Mouse (Mus musculus): ENCODE data around the gene Polr1b. TPM values are rescaled to one million over a fixed set of nuclear protein-coding genes. Genes with fewer than 3 reads are reported as not detected.

Polr1b gene
- polyA plus RNA-seq, 1 experiment from 2014 or later, result 26.8 TPM

DNA sequence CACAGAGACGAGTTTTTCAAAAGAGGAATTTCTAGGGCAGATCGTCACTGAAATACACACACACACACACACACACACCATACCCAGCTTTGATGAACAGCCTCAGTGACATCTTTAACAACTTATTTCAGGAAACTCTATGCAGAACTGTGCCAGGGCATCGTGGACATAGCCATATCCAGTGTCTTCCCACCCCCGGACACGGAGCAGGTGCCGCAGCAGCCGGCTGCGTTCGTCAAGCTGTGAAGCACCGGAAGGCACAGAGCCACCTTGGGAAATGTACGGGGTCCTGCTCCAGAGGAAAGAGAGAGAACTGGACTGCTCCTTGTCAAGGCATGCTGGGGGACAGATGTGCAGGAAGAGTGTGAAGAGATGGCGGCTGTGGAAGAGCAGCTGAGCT is 8.0 kb upstream of the Polr1b start:
- Histone ChIP-seq H3K9ac (replicated peaks; ENCODE audit: low read depth, low read length) (no peak overlapping the region), H3K27me3 (ENCODE audit: control insufficient read depth, insufficient read depth, low read length) (no peaks in the 10 kb centered on the region), H3K4me1 (ENCODE audit: control insufficient read depth, insufficient read depth, low read length) (no peaks in the 10 kb centered on the region), H3K27ac (ENCODE audit: low read length) (no peak overlapping the region), H3K9me3 (ENCODE audit: control insufficient read depth, low read depth, low read length) (no peaks in the 10 kb centered on the region), H3K4me3 (ENCODE audit: low read depth, low read length) (no peak overlapping the region), H3K4me2 (replicated peaks; ENCODE audit: low read depth, low read length) (no peak overlapping the region), H3K36me3 (ENCODE audit: control insufficient read depth, insufficient read depth, low read length) (peaks cover 16% of the 10 kb centered on the region)
- no peak for ATAC-seq (ENCODE audit: insufficient number of reproducible peaks, insufficient read depth, low FRiP score, low read depth)
- 90% methylated on average over 12 of the region's 12 CpGs for WGBS

GRCm38 (mm10) chr2:129093926-129094724 is 6.7 kb upstream of the Polr1b start:
- no peaks in the 10 kb centered on the region for H3K9me3 ChIP-seq (ENCODE audit: control insufficient read depth, low read depth, low read length)
- no peak for ATAC-seq (ENCODE audit: insufficient number of reproducible peaks, insufficient read depth, low FRiP score, low read depth)
- H3K4me1 ChIP-seq (ENCODE audit: control insufficient read depth, insufficient read depth, low read length), result no peaks in the 10 kb centered on the region
- no peak overlapping the region for H3K4me3 ChIP-seq (ENCODE audit: low read depth, low read length)
- 86% methylated on average over 18 of the region's 18 CpGs for WGBS
- no peak overlapping the region for H3K9ac ChIP-seq (replicated peaks; ENCODE audit: low read depth, low read length)
- H3K27me3 ChIP-seq (ENCODE audit: control insufficient read depth, insufficient read depth, low read length), result no peaks in the 10 kb centered on the region
- peaks cover 13% of the 10 kb centered on the region for H3K36me3 ChIP-seq (ENCODE audit: control insufficient read depth, insufficient read depth, low read length)
- no peak overlapping the region for H3K4me2 ChIP-seq (replicated peaks; ENCODE audit: low read depth, low read length)
- no peak overlapping the region for H3K27ac ChIP-seq (ENCODE audit: low read length)

DNA sequence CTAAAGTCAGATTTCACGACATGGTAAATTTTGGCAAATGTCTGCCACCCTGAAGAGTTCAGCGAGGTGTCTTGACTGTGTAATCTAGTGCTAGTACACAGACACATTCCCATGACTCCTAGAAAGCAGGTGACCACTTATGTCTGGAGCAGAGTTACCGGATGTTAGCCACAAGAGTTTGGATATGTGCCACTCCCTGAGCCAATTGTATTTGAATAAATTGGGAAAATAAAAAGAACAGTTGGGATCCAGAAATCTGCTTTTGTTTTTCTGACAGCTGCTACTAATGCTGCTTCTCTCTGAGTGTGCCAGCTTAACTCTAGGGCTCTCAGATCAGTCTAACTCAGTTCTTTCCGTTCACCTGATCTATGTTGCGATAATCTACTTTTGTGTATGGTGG is 12.1 kb downstream of the Polr1b start:
- Histone ChIP-seq H3K9ac (replicated peaks; ENCODE audit: low read depth, low read length) (no peak overlapping the region), H3K27me3 (ENCODE audit: control insufficient read depth, insufficient read depth, low read length) (no peaks in the 10 kb centered on the region), H3K4me3 (ENCODE audit: low read depth, low read length) (no peak overlapping the region), H3K27ac (ENCODE audit: low read length) (no peak overlapping the region), H3K36me3 (ENCODE audit: control insufficient read depth, insufficient read depth, low read length) (peaks cover 60% of the 10 kb centered on the region), H3K9me3 (ENCODE audit: control insufficient read depth, low read depth, low read length) (no peaks in the 10 kb centered on the region), H3K4me2 (replicated peaks; ENCODE audit: low read depth, low read length) (no peak overlapping the region), H3K4me1 (ENCODE audit: control insufficient read depth, insufficient read depth, low read length) (no peaks in the 10 kb centered on the region)
- 93% methylated on average over 5 of the region's 5 CpGs for WGBS
- no peak for ATAC-seq (ENCODE audit: insufficient number of reproducible peaks, insufficient read depth, low FRiP score, low read depth)

DNA sequence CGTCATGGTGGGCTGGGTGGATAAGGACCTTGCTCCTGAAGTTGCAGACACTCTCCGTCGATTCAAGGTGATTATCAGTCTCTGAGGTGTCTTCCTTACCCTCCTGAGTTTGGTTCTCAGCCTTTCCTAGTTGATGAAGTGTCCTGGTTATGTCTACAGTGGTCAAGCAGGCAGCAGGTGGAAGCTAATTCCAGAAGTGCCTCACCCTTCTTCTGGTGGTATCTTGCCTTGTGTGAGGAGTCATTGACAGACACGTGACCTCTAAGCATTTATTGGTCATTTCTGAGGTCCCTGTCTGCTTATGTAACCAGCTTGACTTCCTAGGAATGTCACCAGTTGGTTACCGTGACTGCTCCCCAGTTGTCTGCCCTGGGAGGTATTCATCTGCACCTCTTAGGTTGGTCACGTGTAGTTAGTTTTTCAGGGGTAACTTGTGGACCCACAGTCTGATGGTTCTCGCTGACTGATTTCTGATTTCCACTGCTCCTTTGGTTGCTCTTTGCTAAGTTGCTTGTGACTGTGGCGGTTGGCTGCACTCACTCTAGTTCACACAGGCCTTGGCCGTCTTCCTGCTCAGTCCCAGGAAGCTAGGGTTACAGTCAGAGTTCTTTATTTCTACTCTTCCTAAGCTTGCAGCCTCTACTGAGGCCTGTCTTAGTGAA is 15.0 kb downstream of the Polr1b start:
- no peak for ATAC-seq (ENCODE audit: insufficient number of reproducible peaks, insufficient read depth, low FRiP score, low read depth)
- Histone ChIP-seq H3K9me3 (ENCODE audit: control insufficient read depth, low read depth, low read length) (no peaks in the 10 kb centered on the region), H3K9ac (replicated peaks; ENCODE audit: low read depth, low read length) (no peak overlapping the region), H3K4me3 (ENCODE audit: low read depth, low read length) (no peak overlapping the region), H3K27me3 (ENCODE audit: control insufficient read depth, insufficient read depth, low read length) (no peaks in the 10 kb centered on the region), H3K27ac (ENCODE audit: low read length) (no peak overlapping the region), H3K4me2 (replicated peaks; ENCODE audit: low read depth, low read length) (no peak overlapping the region), H3K4me1 (ENCODE audit: control insufficient read depth, insufficient read depth, low read length) (no peaks in the 10 kb centered on the region), H3K36me3 (ENCODE audit: control insufficient read depth, insufficient read depth, low read length) (peaks cover 66% of the 10 kb centered on the region)
- WGBS, result 90% methylated on average over 9 of the region's 9 CpGs

GRCm38 (mm10) chr2:129116368-129116739 is 15.6 kb downstream of the Polr1b start:
- WGBS, result 92% methylated on average over 1 of the region's 1 CpGs
- no peak for ATAC-seq (ENCODE audit: insufficient number of reproducible peaks, insufficient read depth, low FRiP score, low read depth)
- Histone ChIP-seq H3K4me2 (replicated peaks; ENCODE audit: low read depth, low read length) (no peak overlapping the region), H3K9ac (replicated peaks; ENCODE audit: low read depth, low read length) (no peak overlapping the region), H3K4me3 (ENCODE audit: low read depth, low read length) (no peak overlapping the region), H3K4me1 (ENCODE audit: control insufficient read depth, insufficient read depth, low read length) (no peaks in the 10 kb centered on the region), H3K27me3 (ENCODE audit: control insufficient read depth, insufficient read depth, low read length) (no peaks in the 10 kb centered on the region), H3K27ac (ENCODE audit: low read length) (no peak overlapping the region), H3K36me3 (ENCODE audit: control insufficient read depth, insufficient read depth, low read length) (peaks cover 69% of the 10 kb centered on the region), H3K9me3 (ENCODE audit: control insufficient read depth, low read depth, low read length) (no peaks in the 10 kb centered on the region)

DNA sequence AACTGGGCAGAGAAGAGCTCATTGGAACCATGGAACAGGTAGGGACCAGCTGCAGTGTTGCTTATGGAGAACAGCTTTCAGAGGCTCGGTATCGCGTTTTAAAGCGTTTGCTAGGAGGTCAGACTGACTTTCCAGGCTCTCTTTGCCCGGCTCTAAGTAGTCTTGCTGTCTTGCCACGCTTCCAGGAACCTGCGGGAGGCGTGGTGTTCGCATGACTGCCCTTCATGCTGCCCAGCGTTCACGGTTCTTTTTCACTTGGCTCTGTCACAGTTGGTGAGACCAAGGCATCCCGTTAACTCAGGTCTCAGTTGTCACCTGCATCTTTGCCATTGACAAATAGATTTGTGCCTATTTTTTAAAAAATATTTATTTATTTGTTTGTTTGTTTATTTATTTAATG is 17.3 kb downstream of the Polr1b start:
- Histone ChIP-seq H3K4me2 (replicated peaks; ENCODE audit: low read depth, low read length) (no peak overlapping the region), H3K9ac (replicated peaks; ENCODE audit: low read depth, low read length) (no peak overlapping the region), H3K36me3 (ENCODE audit: control insufficient read depth, insufficient read depth, low read length) (peaks cover 77% of the 10 kb centered on the region), H3K4me1 (ENCODE audit: control insufficient read depth, insufficient read depth, low read length) (no peaks in the 10 kb centered on the region), H3K9me3 (ENCODE audit: control insufficient read depth, low read depth, low read length) (no peaks in the 10 kb centered on the region), H3K27me3 (ENCODE audit: control insufficient read depth, insufficient read depth, low read length) (no peaks in the 10 kb centered on the region), H3K27ac (ENCODE audit: low read length) (no peak overlapping the region), H3K4me3 (ENCODE audit: low read depth, low read length) (no peak overlapping the region)
- 93% methylated on average over 12 of the region's 12 CpGs for WGBS
- no peak for ATAC-seq (ENCODE audit: insufficient number of reproducible peaks, insufficient read depth, low FRiP score, low read depth)

DNA sequence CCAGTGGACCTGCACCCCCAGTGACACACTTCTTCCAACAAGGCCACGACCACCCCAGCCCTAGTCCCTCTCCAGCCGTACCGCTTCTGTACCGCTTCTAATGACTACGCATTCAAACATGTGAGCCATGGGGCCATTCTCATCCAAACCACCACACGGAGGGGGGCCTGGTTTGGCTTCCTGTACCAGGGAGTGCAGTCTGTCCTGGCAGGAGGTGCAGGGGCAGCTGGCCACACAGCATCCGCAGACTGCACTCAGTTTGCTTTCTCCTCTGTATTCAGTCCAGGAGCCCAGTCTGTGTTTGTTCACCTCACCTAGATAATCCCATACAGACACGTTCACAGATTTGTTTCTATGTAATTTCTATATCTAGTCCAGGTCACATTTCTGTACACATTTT is 21.2 kb downstream of the Polr1b start:
- peaks cover 68% of the 10 kb centered on the region for H3K36me3 ChIP-seq (ENCODE audit: control insufficient read depth, insufficient read depth, low read length)
- H3K27ac ChIP-seq (ENCODE audit: low read length), result no peak overlapping the region
- H3K4me2 ChIP-seq (replicated peaks; ENCODE audit: low read depth, low read length), result no peak overlapping the region
- no peak overlapping the region for H3K9ac ChIP-seq (replicated peaks; ENCODE audit: low read depth, low read length)
- WGBS, result 97% methylated on average over 8 of the region's 8 CpGs
- no peak overlapping the region for H3K4me3 ChIP-seq (ENCODE audit: low read depth, low read length)
- ATAC-seq (ENCODE audit: insufficient number of reproducible peaks, insufficient read depth, low FRiP score, low read depth), result no peak
- no peaks in the 10 kb centered on the region for H3K9me3 ChIP-seq (ENCODE audit: control insufficient read depth, low read depth, low read length)
- H3K4me1 ChIP-seq (ENCODE audit: control insufficient read depth, insufficient read depth, low read length), result no peaks in the 10 kb centered on the region
- H3K27me3 ChIP-seq (ENCODE audit: control insufficient read depth, insufficient read depth, low read length), result no peaks in the 10 kb centered on the region

- Histone ChIP-seq H3K4me3 (ENCODE audit: low read depth, low read length) (peak within 1 kb of the TSS; percentile 48), H3K9ac (replicated peaks; ENCODE audit: low read depth, low read length) (peak within 1 kb of the TSS; percentile 63), H3K27me3 (ENCODE audit: control insufficient read depth, insufficient read depth, low read length) (no peaks in the 10 kb centered on the region), H3K27ac (ENCODE audit: low read length) (peak within 1 kb of the TSS; percentile 89), H3K9me3 (ENCODE audit: control insufficient read depth, low read depth, low read length) (peaks cover 7% of the 10 kb centered on the region; the same call in 1 of the 2 replicates), H3K36me3 (ENCODE audit: control insufficient read depth, insufficient read depth, low read length) (peaks cover 37% of the 10 kb centered on the region), H3K4me1 (ENCODE audit: control insufficient read depth, insufficient read depth, low read length) (peaks cover 10% of the 10 kb centered on the region; the same call in 1 of the 2 replicates), H3K4me2 (replicated peaks; ENCODE audit: low read depth, low read length) (peak within 1 kb of the TSS; percentile 88)
- 0% methylated on average over 35 of the region's 35 CpGs for WGBS
- peak; percentile 100 for ATAC-seq (ENCODE audit: insufficient number of reproducible peaks, insufficient read depth, low FRiP score, low read depth)
Measured at GRCm38 (mm10) chr2:129129412-129129929, 28.7 kb downstream of the Polr1b start, which contains the start of gene Chchd5. TSS of gene Chchd5 (plus strand) at chr2:129129700.
